Mouse (Mus musculus): ENCODE results near the gene Rfx2. TPM values are rescaled to one million over a fixed set of nuclear protein-coding genes. Genes with fewer than 3 reads are reported as not detected.

Rfx2 gene
- total RNA-seq, 2 experiments from 2014 or later = 101 to 105 TPM

DNA sequence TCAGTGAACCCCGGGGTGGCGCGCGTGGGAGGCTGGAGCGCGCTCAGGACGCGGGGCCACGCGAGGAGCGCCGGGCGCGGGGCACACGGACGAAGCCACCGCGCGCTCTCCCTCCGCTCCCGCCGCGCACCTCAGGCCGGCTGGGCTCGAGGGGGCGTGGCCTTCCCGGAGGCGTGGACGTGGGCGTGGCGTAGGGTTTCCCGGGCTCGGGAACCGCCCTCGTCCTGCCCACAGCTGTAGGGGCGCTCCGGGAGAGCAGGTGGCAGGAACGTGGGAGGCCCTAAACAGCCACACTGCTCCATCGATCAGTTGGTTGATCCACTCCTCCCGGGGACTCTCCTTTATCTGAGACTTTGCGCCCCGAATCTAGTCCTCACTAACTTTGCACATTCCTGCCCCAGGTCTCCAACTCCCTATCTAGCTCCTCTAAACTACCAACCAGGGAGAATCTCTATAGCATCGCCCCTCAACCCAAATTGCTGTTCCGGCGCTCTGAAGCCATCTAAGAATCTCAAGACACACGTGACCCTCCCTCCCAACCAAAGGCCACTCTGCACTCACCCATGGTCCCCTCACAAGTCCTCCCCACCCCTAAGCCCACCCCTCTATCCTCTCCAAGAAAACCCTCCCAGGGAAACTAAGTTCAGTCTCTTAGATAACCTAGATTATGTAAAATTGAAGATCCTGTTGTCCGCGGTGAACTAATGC is 73.2 kb downstream of the Rfx2 start, which contains the start of gene Nrtn:
TSS of gene Nrtn (minus strand) at position 115 of the 708 bp plus-strand sequence.
- peak; percentile 75 for ATAC-seq (replicated peaks; ENCODE audit: low FRiP score, poor library complexity, severe bottlenecking)

DNA sequence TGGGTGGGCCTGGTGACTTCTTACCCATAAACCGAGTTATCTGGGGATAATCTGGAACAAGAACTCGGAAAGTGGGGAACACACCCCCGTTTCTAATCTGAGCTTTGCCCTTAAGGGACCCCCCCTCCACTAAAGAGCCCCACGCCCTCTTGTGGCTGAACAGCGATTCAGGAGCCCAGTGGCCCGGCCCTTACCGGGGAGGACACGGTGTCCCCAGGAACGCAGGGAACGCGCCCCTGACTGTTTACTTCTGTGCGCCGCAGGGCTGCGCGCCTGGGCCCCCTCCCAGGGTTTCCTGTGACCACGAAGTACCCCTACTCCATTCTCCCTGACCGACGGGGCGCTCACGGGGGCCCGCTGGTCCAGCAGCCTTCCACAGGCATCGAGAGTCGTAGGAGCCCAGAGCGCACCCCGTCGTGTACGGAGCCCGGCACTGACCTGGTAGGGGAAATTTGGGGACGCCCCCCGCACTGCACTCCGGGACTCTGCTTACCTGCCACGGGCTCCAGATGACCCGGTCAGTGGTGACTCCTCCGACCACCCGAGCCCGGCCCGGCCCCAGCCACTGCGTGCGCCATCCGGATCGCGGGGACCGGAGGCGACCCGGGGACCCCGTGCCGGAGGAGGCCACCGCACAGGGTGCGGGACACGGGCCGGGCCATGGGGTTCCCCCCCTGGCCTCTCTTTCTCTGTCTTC is 74.0 kb downstream of the Rfx2 start:
- no peak for ATAC-seq (replicated peaks; ENCODE audit: low FRiP score, poor library complexity, severe bottlenecking)

DNA sequence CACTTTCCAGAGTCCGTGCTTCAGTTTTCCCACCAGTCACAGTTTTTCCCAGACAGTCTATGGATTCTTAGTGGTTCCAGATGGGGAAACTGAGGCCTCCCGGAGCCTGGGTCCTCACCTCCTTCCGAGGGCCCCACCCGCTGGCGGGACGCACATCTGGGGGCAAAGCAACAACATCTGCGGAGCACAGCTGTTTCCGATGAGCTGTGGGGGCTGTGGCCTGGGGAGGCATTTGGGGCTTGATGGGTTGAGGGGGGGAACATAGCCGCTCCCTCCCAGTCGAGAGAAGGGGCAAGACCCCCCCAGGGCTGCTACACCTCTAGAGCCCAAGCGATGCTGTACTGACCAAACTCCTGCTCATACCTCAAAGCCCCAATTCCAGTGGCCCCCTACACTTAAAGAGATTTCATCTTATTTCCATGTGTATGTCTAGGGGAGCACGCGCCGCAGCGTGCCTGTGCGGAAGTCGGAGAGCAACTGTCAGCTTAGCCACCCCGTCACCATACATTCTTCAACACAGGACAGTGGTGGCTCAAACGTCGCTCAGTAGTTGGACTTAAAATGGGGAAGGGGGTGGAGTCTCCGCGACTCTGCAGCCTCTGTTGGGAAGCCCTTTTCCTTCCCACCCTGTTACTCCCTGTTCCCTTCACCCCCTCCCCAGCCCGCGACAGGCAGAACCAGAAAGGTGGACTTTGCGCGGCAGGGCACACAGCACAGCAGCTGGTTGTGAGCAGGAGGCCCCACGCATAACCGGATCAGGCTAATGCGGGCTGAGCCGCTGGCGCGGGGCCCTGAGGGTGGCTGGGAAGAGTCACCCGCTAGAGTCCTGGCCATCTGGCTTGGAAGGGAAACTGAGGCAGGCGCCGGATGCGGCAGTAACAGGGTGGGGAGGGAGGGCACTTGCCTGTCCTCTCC is 76.3 kb downstream of the Rfx2 start:
- ATAC-seq (replicated peaks; ENCODE audit: low FRiP score, poor library complexity, severe bottlenecking) = no peak

DNA sequence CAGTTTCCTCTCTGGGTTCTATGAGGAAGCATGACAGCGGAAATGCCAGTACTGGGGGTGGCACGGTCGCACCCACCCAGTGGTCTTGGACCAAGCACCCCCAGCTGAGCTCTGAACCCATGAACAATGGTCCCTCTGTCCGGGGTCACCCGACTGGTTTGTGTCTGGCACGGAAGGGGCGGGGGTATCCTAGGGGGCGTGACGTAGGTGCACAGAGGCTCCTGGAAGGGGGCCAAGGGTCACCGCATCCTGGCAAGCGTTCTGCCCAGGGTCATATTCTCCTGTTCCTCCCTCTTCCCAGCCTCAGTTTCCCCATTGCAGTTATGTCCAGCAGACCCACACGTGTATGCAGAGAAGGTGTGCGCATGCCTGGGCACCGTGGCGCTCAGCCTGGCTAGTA is 77.4 kb downstream of the Rfx2 start:
- no peak for ATAC-seq (replicated peaks; ENCODE audit: low FRiP score, poor library complexity, severe bottlenecking)

DNA sequence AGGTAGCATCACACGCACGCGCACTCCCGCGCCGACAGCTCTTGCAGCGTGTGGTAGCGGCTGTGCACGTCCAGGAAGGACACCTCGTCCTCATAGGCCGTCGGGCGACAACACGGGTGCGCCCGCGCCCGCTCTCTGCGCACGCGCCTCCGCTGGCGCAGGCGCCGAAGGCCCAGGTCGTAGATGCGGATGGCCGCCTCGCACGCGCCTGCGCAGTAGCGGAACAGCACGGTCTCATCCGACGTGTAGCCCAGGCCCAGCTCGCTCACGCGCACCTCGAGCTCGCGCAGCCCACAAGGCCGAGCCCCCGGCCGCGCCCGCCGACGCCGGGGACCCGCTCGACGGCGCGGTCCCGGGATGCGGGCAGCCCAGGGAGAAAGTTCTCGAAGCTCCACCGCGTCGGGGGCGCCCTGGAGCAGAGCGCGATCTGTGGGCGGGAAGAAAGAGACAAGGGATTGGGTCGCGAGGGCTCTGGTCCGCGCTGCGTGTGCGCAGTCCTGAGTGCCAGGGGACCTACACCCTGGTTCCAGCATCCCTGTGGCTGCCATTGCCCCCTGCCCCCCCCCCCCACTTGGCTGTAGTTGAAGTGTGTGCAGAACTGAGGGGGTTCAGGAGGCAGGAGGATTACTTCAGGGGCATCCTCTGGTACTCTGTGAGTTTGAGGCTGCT is 79.3 kb downstream of the Rfx2 start:
- no peak for ATAC-seq (replicated peaks; ENCODE audit: low FRiP score, poor library complexity, severe bottlenecking)

DNA sequence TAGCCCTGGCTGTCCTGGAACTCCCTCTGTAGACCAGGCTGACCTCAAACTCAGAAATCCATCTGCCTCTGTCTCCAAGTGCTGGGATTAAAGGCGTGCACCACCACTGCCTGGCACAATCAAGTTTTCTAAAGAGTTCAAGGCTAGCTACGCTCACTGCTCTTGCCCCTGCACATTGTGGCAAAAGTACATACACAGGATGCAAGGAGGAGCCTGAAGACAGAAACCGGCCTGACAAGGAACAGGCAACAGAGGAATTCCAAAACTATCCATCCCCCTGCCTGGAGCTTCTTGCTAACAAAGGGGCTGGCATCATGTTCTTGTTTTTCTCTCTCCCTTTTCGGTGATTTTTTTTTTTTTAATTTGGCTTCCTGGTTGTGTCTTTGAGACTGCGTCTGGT is 86.6 kb downstream of the Rfx2 start:
- ATAC-seq (replicated peaks; ENCODE audit: low FRiP score, poor library complexity, severe bottlenecking) = no peak

DNA sequence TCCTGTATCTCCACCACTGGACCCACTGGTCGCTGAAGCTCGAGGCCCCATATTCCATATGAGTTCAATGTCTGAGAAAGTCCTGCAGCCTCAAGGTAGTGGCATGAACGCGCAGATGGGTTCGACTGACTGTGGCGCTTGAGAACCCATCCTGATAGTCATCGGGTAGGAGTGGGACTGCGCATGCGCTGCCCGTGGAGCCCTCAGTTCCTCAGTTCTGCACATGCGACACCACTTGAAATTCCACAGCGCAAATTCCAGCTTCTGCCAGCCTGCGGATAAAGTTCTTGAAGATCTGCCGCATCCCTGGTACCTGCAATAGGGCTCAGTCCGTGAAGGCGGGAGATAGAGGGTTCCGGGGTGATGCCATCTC is 90.0 kb downstream of the Rfx2 start:
- no peak for ATAC-seq (replicated peaks; ENCODE audit: low FRiP score, poor library complexity, severe bottlenecking)

DNA sequence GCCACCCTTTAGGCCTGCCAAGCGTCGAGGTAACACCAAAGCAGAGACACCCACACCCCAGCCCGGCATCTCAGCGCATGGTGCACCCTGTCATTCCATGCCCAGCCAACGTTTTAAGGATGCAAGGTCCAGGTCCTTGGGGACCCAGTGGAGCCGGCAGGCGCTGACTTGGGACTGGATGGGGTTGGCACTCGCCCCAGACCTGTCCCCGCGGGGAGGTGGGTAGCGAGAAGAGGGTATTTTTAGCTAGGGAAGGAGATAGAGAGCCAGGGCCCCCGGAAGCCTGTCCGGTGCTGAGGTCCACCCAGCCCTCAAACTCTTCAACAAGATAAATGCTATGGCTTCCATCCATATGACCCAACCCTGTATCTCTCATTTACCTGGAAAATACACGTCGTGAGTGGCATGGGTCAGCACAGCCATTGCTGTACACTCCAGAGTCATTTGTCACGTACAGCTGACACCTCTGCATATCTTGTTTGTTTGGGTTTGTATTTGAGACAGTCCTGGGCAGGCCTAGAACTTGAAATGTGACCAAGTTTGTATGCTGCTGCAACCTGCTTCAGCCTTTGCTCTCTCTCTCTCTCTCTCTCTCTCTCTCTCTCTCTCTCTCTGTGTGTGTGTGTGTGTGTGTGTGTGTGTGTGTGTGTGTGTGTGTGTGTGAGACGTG is 90.6 kb downstream of the Rfx2 start:
- no peak for ATAC-seq (replicated peaks; ENCODE audit: low FRiP score, poor library complexity, severe bottlenecking)

DNA sequence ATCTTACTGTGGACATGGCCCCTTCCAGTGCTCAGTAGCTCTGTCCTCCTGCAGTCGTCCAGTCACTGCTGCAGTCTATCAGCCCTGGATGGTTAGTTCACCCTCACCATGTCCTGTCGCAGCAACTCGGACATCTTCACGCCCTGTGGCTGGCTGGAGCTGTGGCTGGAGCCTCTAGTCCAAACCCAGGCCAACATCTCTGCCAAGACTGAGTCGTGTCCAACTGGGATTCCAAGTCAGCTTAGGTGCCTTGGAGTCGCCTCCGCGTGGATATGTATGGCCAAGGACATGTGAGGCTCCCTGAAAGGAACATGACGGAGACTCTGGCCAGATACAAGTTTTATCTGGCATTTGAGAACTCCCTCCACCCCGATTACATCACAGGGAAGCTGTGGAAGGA is 92.6 kb downstream of the Rfx2 start:
- no peak for ATAC-seq (replicated peaks; ENCODE audit: low FRiP score, poor library complexity, severe bottlenecking)

DNA sequence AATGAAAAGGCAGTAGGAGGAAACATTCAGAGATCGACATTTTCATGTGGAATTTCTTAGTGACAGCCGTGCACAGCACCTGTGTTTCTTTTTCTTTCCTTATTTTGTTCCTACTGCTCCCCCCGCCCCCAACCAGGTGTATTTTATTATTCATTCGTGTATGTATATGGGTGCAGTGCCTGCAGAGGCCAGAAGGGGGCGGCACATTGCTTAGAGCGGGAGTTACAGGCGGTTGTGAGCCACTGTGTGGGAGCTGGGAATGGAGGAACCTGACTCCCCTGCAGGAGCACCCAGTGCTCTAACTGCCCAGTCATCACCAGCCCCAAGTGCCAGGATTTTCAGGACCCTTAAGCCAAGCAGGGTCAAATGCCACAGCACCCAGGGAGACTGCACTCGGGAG is 94.3 kb downstream of the Rfx2 start:
- ATAC-seq (replicated peaks; ENCODE audit: low FRiP score, poor library complexity, severe bottlenecking) = no peak

DNA sequence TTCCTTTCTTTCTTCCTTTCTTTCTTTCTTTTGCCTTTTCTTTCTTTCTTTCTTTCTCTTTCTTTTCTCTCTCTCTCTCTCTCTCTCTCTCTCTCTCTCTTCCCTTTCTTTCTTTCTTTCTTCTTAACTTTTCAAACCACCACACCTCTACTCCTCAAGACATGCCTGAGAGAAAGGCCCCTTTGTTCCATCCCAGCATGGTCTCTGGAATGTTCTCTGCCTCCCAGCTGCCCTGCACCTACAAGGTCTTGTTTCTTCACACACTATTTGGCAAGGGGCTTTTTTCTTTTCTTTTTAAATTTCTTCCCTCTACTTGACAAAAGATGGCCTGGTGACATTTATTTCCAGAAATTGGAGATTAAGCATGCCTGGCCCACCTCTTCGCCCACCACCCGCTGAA is 101.2 kb downstream of the Rfx2 start:
- ATAC-seq (replicated peaks; ENCODE audit: low FRiP score, poor library complexity, severe bottlenecking) = no peak

DNA sequence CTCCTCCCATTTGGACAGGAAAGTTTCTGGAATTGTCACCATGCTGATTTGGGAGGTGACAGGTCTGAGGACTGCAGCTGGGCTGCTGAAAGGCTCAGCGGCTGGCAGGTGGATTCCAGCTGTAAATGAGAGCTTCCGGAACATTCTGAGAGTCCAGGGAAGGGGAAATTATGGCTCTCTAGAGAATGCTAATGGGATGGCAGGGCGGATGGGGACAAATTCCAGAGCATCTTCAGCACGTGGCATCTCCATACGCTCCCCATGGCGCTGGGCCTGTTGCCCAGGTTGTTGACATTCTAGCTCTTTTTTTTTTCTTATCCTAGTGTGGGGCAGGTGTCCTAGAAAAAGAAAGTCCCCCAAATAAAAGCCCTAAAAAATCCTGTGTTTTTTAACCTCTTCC is 101.7 kb downstream of the Rfx2 start:
- no peak for ATAC-seq (replicated peaks; ENCODE audit: low FRiP score, poor library complexity, severe bottlenecking)

DNA sequence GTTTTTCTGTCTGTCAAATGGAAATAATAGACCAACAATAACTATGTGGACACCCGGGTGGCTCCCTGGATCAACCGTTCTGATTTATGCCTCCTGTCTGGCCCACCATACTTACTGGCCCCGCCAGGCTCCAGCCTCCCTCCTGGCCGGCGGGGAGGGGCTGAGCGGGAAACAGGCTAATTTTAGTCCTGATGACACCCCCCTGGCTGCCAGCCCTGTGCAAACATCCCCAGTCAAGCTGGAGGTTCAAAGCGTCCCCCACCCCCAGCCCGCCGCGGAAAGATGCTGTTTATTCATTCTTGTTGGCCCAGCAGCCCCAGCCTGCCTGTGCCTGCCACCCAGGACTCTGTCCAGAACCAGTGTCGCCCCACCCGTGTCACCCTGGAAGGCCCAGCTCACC is 102.7 kb downstream of the Rfx2 start:
- no peak for ATAC-seq (replicated peaks; ENCODE audit: low FRiP score, poor library complexity, severe bottlenecking)

DNA sequence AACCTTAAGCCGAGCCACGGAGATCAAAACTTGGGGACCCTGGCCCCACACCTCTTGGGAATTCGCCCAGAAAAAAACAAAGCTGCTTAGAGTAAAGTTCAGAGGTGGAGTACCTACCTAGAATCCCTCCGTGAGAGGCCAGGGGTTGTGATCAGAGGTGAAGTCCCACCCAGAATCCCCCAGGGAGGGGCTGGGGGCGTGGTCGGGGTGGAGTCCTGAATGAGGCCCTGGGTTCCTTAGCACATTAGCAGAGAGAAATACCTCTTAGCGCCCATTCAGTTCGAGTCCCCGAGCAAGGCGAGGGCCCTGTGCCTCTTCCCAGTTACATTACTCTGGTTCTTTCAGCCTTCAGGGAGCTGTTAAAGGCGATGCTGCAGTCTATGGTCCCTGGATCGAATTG is 103.2 kb downstream of the Rfx2 start:
- ATAC-seq (replicated peaks; ENCODE audit: low FRiP score, poor library complexity, severe bottlenecking) = no peak

DNA sequence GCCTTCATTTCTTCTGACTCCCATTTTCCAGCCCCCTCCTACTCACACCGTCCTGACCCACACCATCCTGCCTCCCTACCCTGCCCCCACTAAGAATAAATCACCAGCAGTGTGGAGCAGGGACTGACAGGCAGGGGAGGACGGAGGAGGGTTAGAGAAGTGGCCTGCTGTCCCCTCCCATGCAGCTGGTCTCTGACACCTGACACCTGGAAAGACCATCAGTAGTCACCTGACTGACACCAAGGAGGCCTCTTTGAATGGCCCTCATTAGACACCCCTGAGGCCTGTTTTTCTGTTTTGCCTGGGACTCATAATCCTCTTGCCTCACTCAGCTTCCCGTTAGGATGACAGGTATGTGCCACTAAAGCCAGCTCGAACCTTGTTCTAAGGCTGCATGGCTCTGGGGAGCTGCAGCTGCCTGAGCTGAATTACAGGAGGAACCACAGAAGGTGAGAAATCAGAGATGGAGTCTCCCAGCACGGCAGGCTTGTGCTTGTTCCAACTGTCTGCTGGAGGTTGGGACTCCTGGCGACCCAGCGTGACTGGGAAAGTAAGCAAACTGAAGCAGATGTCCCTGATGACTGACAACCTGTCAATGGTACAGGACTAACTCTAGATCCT is 103.7 kb downstream of the Rfx2 start:
- ATAC-seq (replicated peaks; ENCODE audit: low FRiP score, poor library complexity, severe bottlenecking) = no peak
